Mouse (Mus musculus) heart, embryonic 11.5 days (tissue): ENCODE measurements at regions not wholly inside any gene's neighbourhood (a gene's known extent, or its start where the extent isn't known, plus 50 kb on each side); places are given as distances from the start of the nearest gene placed in this dataset.

ENCODE experiments used
- ATAC-seq: fragments of 200-750 bp; cut with Nextera tagmentation; replicated peaks from 2 replicates; pipeline ENCODE4 v1.8.0; 2017; ENCODE audit warnings: moderate library complexity; ENCODE audit not compliant: insufficient number of reproducible peaks, low FRiP score, low TSS enrichment
- H3K27ac ChIP-seq: fragments of 300-500 bp; sonication (generic); 2 replicates; pipeline ENCODE4 v1.5.1; 2014; ENCODE audit warnings: mild to moderate bottlenecking, low read depth, low read length
- H3K27me3 ChIP-seq: fragments of 300-500 bp; sonication (generic); 2 replicates; pipeline ENCODE4 v1.6.1; 2014; ENCODE audit warnings: mild to moderate bottlenecking, low read length, mixed read lengths; ENCODE audit not compliant: control insufficient read depth, insufficient read depth
- H3K36me3 ChIP-seq: fragments of 300-500 bp; sonication (generic); 2 replicates; pipeline ENCODE4 v1.6.1; 2014; ENCODE audit warnings: mild to moderate bottlenecking, low read length, moderate library complexity, mixed read lengths; ENCODE audit not compliant: control insufficient read depth, insufficient read depth
- H3K4me1 ChIP-seq: fragments of 300-500 bp; sonication (generic); 2 replicates; pipeline ENCODE4 v1.6.1; 2014; ENCODE audit warnings: low read length; ENCODE audit not compliant: control insufficient read depth, insufficient read depth
- H3K4me2 ChIP-seq: fragments of 300-500 bp; sonication (generic); 2 replicates; pipeline ENCODE4 v1.6.1; 2014; ENCODE audit warnings: mild to moderate bottlenecking, moderate library complexity
- H3K4me3 ChIP-seq: fragments of 300-500 bp; sonication (generic); 2 replicates; pipeline ENCODE4 v1.5.1; 2014; ENCODE audit warnings: low read depth, low read length
- H3K9ac ChIP-seq: fragments of 300-500 bp; sonication (generic); 2 replicates; pipeline ENCODE4 v1.6.1; 2014; ENCODE audit warnings: mild to moderate bottlenecking, low read depth, low read length, moderate library complexity
- H3K9me3 ChIP-seq: fragments of 300-500 bp; sonication (generic); replicated peaks from 2 replicates; pipeline ENCODE4 v1.6.1; 2016; ENCODE audit warnings: low read length; ENCODE audit not compliant: control insufficient read depth
- WGBS: fragments of 180-500 bp; shearing (Covaris S2); extraction: QIAGEN DNeasy Blood & Tissue Kit; methylation state at CpG from one replicate; pipeline ENCODE4 v1.1.7; 2014; ENCODE audit not compliant: insufficient replicate concordance; 5-methylcytosine and 5-hydroxymethylcytosine counted together

DNA sequence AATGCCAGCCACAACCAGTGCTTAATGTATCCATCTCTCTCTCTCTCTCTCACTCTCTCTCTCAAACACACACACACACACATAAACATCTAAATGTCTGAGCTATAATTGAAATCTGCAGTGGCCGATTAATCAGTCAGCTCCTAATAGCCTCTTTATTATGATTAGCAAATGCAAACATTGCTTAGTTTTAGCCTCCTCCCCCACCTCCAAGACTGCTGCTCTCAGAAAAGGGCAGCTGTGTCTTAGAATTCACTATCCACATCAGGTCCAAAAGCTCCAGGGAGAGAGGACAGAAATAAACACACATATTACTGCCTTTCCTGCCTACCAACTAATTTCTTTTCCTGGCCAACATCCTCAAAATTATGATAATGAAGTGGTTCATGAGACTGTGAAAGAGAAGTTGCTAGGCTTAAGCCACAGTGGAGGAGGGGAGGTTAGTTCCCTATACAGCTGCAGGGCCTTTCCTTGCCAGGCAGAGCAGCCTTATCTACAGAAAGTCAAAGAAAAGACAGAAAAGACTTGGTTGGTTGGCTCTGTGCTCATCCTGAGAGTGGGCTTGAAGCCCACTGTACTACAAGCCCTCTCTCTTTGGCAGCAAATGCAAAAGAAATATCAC, 442.7 kb upstream of the Tbl1xr1 start:
- 30% methylated on average over 1 of the region's 1 CpGs for WGBS
- Histone ChIP-seq H3K27ac (no peak overlapping the region), H3K27me3 (no peaks in the 10 kb centered on the region)

DNA sequence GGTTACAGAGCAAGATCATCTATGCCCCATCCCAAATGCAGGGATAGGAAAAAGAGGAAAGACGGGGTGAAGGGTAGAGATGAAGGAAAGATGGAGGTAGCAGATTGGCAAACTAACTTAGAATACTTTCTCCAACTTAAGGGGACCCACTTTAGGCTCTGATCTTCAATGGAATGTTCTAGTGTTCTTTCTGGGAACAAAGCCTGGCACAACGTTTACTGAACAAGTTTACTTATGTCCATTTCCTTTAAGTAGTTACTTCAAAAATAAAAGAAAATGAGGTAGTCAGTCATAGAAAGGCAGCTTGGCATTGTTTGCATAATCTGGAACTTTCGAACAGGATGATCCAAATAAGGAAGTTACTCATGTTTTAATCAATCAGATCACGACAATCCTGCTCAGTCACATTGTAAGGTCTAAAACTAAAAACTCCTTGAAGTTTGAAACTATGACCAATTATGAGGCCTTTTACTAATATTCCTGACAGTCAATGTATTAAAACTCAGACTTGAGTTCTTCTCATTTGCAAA, 441.7 kb upstream of the Tbl1xr1 start:
- Histone ChIP-seq H3K27me3 (no peaks in the 10 kb centered on the region), H3K9ac (no peak overlapping the region), H3K9me3 (no peaks in the 10 kb centered on the region), H3K27ac (no peak overlapping the region), H3K4me2 (no peak overlapping the region), H3K4me3 (no peak overlapping the region), H3K4me1 (peaks cover 3% of the 10 kb centered on the region; the same call in 1 of the 2 replicates), H3K36me3 (no peaks in the 10 kb centered on the region)
- WGBS, result 72% methylated on average over 4 of the region's 4 CpGs
- ATAC-seq, result no peak

More for the DNA sequence above, 442.7 kb upstream of the Tbl1xr1 start:
- Histone ChIP-seq H3K9ac (no peak overlapping the region), H3K4me1 (0 out of 2 replicates have a peak, but pooled peaks cover 3% of the 10 kb centered on the region), H3K4me2 (no peak overlapping the region), H3K36me3 (no peaks in the 10 kb centered on the region), H3K9me3 (no peaks in the 10 kb centered on the region), H3K4me3 (no peak overlapping the region)
- no peak for ATAC-seq

DNA sequence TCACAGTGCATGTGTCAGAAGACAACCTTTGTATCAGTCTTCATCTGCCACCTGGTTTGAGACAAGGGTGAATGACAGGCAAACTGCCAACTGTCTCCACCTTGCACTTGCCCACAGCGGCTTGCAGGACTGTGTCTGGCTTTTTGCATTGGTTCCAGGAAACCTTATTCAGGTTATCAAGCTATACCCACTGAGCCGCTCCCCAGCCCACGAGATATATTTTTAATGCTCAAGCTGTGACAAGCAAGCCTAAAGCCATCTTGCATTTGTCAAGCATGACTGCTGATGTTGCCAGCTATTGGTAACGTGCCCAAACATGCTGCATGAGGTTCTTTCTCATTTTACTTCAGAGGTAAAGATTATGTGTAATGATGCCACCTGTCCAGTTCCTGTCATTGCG, 437.6 kb upstream of the Tbl1xr1 start:
- 71% methylated on average over 5 of the region's 5 CpGs for WGBS
- Histone ChIP-seq H3K9me3 (no peaks in the 10 kb centered on the region), H3K27me3 (no peaks in the 10 kb centered on the region)

DNA sequence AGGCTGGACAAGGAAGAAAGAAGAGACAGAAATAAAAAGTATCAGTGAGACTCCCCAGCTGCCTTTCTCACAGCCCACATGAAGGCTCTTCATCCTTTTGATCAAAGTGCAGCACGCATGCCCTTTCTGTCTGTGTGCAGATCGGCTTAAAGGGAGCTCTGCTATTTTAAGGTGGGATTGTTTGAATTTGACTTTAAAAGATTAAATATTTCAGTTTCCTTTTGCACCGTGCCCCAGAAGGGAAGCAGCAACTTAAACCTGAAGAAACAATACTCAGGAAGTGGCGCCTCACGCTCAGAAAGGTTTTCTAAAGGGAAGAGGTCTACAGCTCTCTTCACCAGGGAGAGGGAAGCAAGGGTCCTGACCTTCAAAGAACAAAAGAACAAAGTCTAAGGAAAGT, 436.9 kb upstream of the Tbl1xr1 start:
- no peak for ATAC-seq
- no peaks in the 10 kb centered on the region; the same call in 1 of the 2 replicates for H3K4me1 ChIP-seq
- H3K36me3 ChIP-seq, result no peaks in the 10 kb centered on the region
- no peaks in the 10 kb centered on the region for H3K9me3 ChIP-seq
- no peak overlapping the region for H3K4me2 ChIP-seq
- no peak overlapping the region for H3K9ac ChIP-seq
- no peaks in the 10 kb centered on the region for H3K27me3 ChIP-seq
- no peak overlapping the region for H3K27ac ChIP-seq
- 51% methylated on average over 5 of the region's 5 CpGs for WGBS
- no peak overlapping the region for H3K4me3 ChIP-seq

More for the DNA sequence above, 437.6 kb upstream of the Tbl1xr1 start:
- ATAC-seq, result no peak
- no peaks in the 10 kb centered on the region for H3K36me3 ChIP-seq
- no peak overlapping the region for H3K27ac ChIP-seq
- H3K4me1 ChIP-seq, result no peaks in the 10 kb centered on the region; the same call in 1 of the 2 replicates
- H3K9ac ChIP-seq, result no peak overlapping the region
- H3K4me2 ChIP-seq, result no peak overlapping the region
- no peak overlapping the region for H3K4me3 ChIP-seq

- Histone ChIP-seq H3K9ac (no peak overlapping the region), H3K4me3 (no peak overlapping the region), H3K9me3 (no peaks in the 10 kb centered on the region), H3K4me1 (no peaks in the 10 kb centered on the region), H3K36me3 (no peaks in the 10 kb centered on the region), H3K27ac (no peak overlapping the region), H3K27me3 (no peaks in the 10 kb centered on the region), H3K4me2 (no peak overlapping the region)
- 63% methylated on average over 2 of the region's 2 CpGs for WGBS
- no peak for ATAC-seq
Measured at GRCm38 (mm10) chr3:21644086-21644485, 432.4 kb upstream of the Tbl1xr1 start.

DNA sequence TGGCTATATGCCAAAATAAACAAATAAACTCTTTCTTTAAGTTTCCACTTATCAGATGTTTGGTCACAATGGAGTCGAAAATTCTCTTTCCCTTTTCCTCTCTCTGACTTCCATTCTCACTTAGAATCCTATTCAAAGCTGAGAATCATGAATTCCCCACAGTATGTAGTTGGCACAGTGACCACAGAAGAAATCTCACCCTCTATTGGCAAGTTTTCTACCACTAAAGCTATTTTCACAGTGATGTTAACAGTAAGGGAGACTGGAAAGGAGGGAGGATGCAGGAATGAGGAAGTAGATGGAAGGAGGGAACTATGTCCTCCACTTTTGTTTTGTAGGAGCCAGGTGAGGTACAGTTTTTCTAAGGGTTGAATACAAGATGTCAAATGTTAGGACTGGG, 431.2 kb upstream of the Tbl1xr1 start:
- H3K4me1 ChIP-seq, result no peaks in the 10 kb centered on the region
- no peak overlapping the region for H3K4me3 ChIP-seq
- H3K27me3 ChIP-seq, result no peaks in the 10 kb centered on the region
- no peaks in the 10 kb centered on the region for H3K9me3 ChIP-seq
- 38% methylated on average over 1 of the region's 1 CpGs for WGBS
- no peak overlapping the region for H3K9ac ChIP-seq
- H3K27ac ChIP-seq, result no peak overlapping the region
- no peak overlapping the region for H3K4me2 ChIP-seq
- no peaks in the 10 kb centered on the region for H3K36me3 ChIP-seq
- ATAC-seq, result no peak

GRCm38 (mm10) chr3:21649885-21650469, 426.5 kb upstream of the Tbl1xr1 start:
- no peaks in the 10 kb centered on the region for H3K36me3 ChIP-seq
- no peak overlapping the region for H3K9ac ChIP-seq
- no peaks in the 10 kb centered on the region for H3K4me1 ChIP-seq
- H3K9me3 ChIP-seq, result no peaks in the 10 kb centered on the region
- H3K27me3 ChIP-seq, result no peaks in the 10 kb centered on the region
- no peak overlapping the region for H3K27ac ChIP-seq
- ATAC-seq, result no peak
- no peak overlapping the region for H3K4me2 ChIP-seq
- H3K4me3 ChIP-seq, result no peak overlapping the region
- WGBS, result 42% methylated on average over 8 of the region's 8 CpGs

DNA sequence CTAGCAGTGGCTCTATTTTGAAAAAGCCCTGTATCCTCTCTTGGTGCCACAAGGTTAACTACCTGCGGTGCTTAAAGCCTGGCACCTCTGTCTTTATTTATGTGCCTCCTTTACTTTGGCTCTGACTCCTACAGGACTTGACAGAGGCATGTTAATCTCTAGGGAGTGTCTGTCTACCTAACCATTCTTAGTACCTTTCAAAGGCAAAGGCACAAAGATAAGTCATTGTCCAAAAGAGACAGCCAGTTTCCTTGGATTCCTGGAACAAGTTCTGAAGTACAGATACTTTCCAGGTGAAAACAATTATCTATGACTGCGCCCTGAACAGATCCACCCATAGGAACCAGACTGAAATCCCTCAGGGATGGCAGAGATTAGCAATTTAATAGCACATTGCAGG, 421.2 kb upstream of the Tbl1xr1 start:
- Histone ChIP-seq H3K27me3 (no peaks in the 10 kb centered on the region), H3K27ac (no peak overlapping the region), H3K36me3 (no peaks in the 10 kb centered on the region), H3K4me1 (no peaks in the 10 kb centered on the region), H3K9me3 (no peaks in the 10 kb centered on the region; the same call in 1 of the 2 replicates), H3K4me3 (no peak overlapping the region), H3K9ac (no peak overlapping the region), H3K4me2 (no peak overlapping the region)
- WGBS, result 74% methylated on average over 2 of the region's 2 CpGs
- ATAC-seq, result no peak
